Mouse (Mus musculus) stomach, postnatal 0 days (tissue): ENCODE measurements at regions not wholly inside any gene's neighbourhood (a gene's known extent, or its start where the extent isn't known, plus 50 kb on each side); places are given as distances from the start of the nearest gene placed in this dataset.
A peak's percentile ranks its signal among the peaks of the same experiment; 100 is the strongest.

Experiments
- ATAC-seq: fragments of 200-750 bp; cut with Nextera tagmentation; 2 replicates; pipeline ENCODE4 v1.8.0; 2017; ENCODE audit not compliant: low FRiP score, low TSS enrichment
- DNase-seq: peaks from one replicate; pipeline ENCODE4 v3.0.0-alpha.2; 2016; ENCODE audit warnings: low spot score
- H3K27ac ChIP-seq: fragments of 300-500 bp; sonication (generic); replicated peaks from 2 replicates; pipeline ENCODE4 v1.5.1; 2014; ENCODE audit warnings: mild to moderate bottlenecking, control low read depth
- H3K27me3 ChIP-seq: fragments of 300-500 bp; sonication (generic); 2 replicates; pipeline ENCODE4 v1.6.1; 2014; ENCODE audit warnings: low read length; ENCODE audit not compliant: control insufficient read depth, insufficient read depth
- H3K36me3 ChIP-seq: fragments of 300-500 bp; sonication (generic); 2 replicates; pipeline ENCODE4 v1.6.1; 2014; ENCODE audit warnings: low read length, mixed read lengths; ENCODE audit not compliant: control insufficient read depth, insufficient read depth
- H3K4me1 ChIP-seq: fragments of 300-500 bp; sonication (generic); replicated peaks from 2 replicates; pipeline ENCODE4 v1.6.1; 2014; ENCODE audit warnings: antibody characterized with exemption; ENCODE audit not compliant: control insufficient read depth, insufficient read depth
- H3K4me2 ChIP-seq: fragments of 300-500 bp; sonication (generic); replicated peaks from 2 replicates; pipeline ENCODE4 v1.6.1; 2014; ENCODE audit warnings: low read depth, mild to moderate bottlenecking, control low read depth, moderate library complexity
- H3K4me3 ChIP-seq: fragments of 300-500 bp; sonication (generic); 2 replicates; pipeline ENCODE4 v1.5.1; 2014; ENCODE audit warnings: low read depth, low read length, control low read depth
- H3K9ac ChIP-seq: fragments of 300-500 bp; sonication (generic); 2 replicates; pipeline ENCODE4 v1.6.1; 2014; ENCODE audit warnings: mild to moderate bottlenecking, low read length, control low read depth, mixed read lengths
- H3K9me3 ChIP-seq: fragments of 300-500 bp; sonication (generic); 2 replicates; pipeline ENCODE4 v1.6.1; 2016; ENCODE audit warnings: low read length; ENCODE audit not compliant: control insufficient read depth
- CTCF ChIP-seq: IDR thresholded peaks from 2 replicates; pipeline ENCODE4 v1.5.1; 2016; ENCODE audit warnings: antibody characterized with exemption, low read depth, mild to moderate bottlenecking, moderate library complexity
- EP300 ChIP-seq: optimal IDR thresholded peaks from 2 replicates; pipeline ENCODE3; 2016; ENCODE audit warnings: antibody characterized with exemption
- WGBS: fragments of 180-500 bp; shearing (Covaris S2); extraction: QIAGEN DNeasy Blood & Tissue Kit; methylation state at CpG from one replicate; pipeline ENCODE4 v1.1.7; 2014; 5-methylcytosine and 5-hydroxymethylcytosine counted together

DNA sequence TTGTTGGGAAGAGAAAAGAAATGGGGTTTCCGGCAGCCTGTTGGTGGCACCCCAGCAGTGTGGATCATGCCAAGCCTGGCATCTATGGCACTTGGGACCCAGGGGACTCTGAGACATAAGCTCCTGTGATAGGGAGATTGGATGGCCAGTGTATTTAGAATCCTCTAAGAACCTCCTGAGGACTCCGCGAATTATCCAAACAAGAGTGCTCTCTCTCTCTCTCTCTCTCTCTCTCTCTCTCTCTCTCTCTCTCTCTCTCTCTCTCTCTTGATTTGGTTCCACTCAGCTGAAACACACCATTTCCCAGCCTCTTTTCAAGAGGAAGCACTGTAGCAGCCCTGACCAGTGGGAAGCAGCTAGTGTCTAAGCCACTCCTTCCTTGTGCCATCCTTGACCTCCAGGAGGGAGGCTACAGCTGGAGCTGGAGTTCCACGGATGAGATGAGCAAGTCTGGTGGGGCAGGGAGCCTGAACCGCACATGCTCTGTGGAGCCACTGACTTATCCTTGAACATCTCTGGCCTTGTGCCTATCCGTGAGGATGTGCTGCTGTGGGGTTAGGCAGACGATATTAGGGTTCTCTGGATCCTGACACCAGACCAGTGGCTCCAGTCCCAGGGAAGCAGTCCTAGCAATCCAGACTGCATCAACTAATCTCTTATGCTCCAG lies 232.0 kb upstream of the Zmiz1 start:
- TF ChIP-seq EP300 (no peak), CTCF (peak; percentile 42)
- Histone ChIP-seq H3K27ac (peak overlapping the region; percentile 94), H3K4me1 (peaks cover 11% of the 10 kb centered on the region; the same call in 1 of the 2 replicates), H3K4me3 (no peak overlapping the region), H3K4me2 (no peak overlapping the region; the same call in 1 of the 2 replicates), H3K9me3 (no peaks in the 10 kb centered on the region), H3K9ac (0 out of 2 replicates have a peak overlapping the region, but pooled peaks have one; percentile 13), H3K36me3 (no peaks in the 10 kb centered on the region), H3K27me3 (no peaks in the 10 kb centered on the region; the same call in 1 of the 2 replicates)
- 0 out of 2 replicates have a peak, but pooled peaks have one; percentile 31 for ATAC-seq
- DNase-seq: no peak
- 34% methylated on average over 7 of the region's 7 CpGs for WGBS

GRCm38 (mm10) chr14:25228321-25229047 lies 230.5 kb upstream of the Zmiz1 start:
- no peak for TF ChIP-seq EP300
- TF ChIP-seq CTCF: no peak
- Histone ChIP-seq H3K9me3 (no peaks in the 10 kb centered on the region), H3K4me3 (no peak overlapping the region), H3K27me3 (no peaks in the 10 kb centered on the region), H3K9ac (no peak overlapping the region), H3K4me2 (no peak overlapping the region), H3K36me3 (no peaks in the 10 kb centered on the region), H3K27ac (peak overlapping the region; percentile 94), H3K4me1 (peaks cover 11% of the 10 kb centered on the region; the same call in 1 of the 2 replicates)
- WGBS: 66% methylated on average over 13 of the region's 13 CpGs
- ATAC-seq (no peak), DNase-seq (no peak)

DNA sequence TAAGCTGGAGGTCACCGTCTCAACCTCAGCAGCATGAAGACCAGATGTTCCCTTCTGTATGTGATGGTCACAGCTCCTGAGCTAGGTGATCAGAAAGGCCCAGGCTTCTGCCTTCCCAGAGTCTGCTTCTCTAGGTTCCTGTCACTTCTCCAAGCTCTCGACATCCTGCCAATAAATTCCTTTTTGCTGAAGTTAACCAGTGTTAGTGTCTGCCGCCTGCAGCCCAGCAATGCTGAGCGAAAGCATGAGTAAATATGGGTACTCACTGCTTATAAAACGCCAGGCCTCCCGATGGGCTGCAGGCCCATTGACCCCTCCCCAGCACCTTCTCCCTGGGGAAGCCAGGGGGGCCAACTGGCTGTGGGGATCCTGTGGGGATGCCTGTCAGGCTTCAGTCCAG lies 229.4 kb upstream of the Zmiz1 start:
- Histone ChIP-seq H3K27me3 (no peaks in the 10 kb centered on the region), H3K36me3 (no peaks in the 10 kb centered on the region), H3K9me3 (no peaks in the 10 kb centered on the region), H3K4me1 (peaks cover 11% of the 10 kb centered on the region; the same call in 1 of the 2 replicates), H3K9ac (no peak overlapping the region), H3K4me2 (no peak overlapping the region), H3K4me3 (no peak overlapping the region), H3K27ac (peak overlapping the region; percentile 94)
- ATAC-seq (no peak), DNase-seq (no peak)
- 28% methylated on average over 6 of the region's 6 CpGs for WGBS
- 0 out of 2 replicates have a peak, but pooled peaks have one; percentile 3 for TF ChIP-seq CTCF
- no peak for TF ChIP-seq EP300

DNA sequence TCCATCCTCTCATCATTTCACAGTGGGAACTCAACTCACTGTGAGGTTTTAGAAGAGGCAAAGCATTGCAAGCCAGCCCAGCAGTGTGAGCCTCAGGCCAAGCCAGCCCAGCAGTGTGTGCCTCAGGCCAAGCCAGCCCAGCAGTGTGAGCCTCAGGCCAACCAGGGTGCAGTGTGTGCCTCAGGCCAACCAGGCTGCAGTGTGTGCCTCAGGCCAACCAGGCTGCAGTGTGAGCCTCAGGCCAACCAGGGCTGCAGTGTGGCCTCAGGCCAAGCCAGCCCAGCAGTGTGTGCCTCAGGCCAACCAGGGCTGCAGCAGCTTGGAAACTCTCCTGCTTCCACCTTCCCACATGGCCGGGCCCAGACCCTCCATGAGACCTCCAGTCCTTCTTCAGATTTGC lies 227.1 kb upstream of the Zmiz1 start:
- Histone ChIP-seq H3K4me3 (no peak overlapping the region), H3K27ac (peak overlapping the region; percentile 63; the same call in 1 of the 2 replicates)
- WGBS: 67% methylated on average over 1 of the region's 1 CpGs

DNA sequence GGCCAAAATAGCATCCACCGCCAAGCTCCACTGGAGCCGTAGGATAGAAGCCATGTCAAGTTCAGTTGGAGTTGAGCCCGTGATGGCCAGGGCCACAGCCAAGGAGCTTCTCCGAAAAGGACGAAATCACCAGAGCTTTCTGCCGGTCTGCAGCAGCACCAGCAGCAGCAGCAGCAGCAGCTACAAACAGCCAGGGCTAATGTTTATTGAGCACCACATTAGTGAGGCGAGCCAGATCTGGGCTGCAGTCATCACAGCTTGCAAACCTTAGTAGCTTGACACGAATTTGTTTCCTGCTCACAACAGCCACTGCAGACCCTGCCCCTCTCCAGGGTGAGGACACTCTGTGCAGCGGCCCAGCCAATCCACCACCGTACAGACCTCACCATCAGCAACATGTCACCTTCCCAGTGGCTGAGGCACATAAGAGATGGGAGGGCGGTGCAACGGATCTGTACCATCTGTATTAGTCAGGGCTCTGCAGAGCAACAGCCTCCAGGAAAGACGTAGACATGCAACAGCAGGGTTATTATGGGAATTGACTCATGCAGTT lies 222.5 kb upstream of the Zmiz1 start:
- Histone ChIP-seq H3K36me3 (no peaks in the 10 kb centered on the region), H3K27me3 (no peaks in the 10 kb centered on the region), H3K4me3 (no peak overlapping the region), H3K4me1 (no peaks in the 10 kb centered on the region), H3K4me2 (no peak overlapping the region), H3K9ac (no peak overlapping the region), H3K27ac (peak overlapping the region; percentile 40), H3K9me3 (no peaks in the 10 kb centered on the region)
- TF ChIP-seq EP300: no peak
- no peak for TF ChIP-seq CTCF
- peak; percentile 55 for ATAC-seq
- DNase-seq: no peak
- 44% methylated on average over 13 of the region's 13 CpGs for WGBS

More for the DNA sequence above, 227.1 kb upstream of the Zmiz1 start:
- TF ChIP-seq EP300 (no peak), CTCF (no peak; the same call in 1 of the 2 replicates)
- H3K36me3 ChIP-seq: no peaks in the 10 kb centered on the region
- H3K4me1 ChIP-seq: peaks cover 11% of the 10 kb centered on the region; the same call in 1 of the 2 replicates
- H3K27me3 ChIP-seq: no peaks in the 10 kb centered on the region
- H3K9me3 ChIP-seq: no peaks in the 10 kb centered on the region
- peak; percentile 76 for ATAC-seq
- H3K4me2 ChIP-seq: no peak overlapping the region
- DNase-seq: peak; percentile 47
- H3K9ac ChIP-seq: no peak overlapping the region
